Mouse (Mus musculus) testis, adult 2 months (tissue): ENCODE measurements around the gene Naa60. TPM values are rescaled to one million over a fixed set of nuclear protein-coding genes. Genes with fewer than 3 reads are reported as not detected.
"Not testable (repeated sequence)": the region's sequence is repeated elsewhere in the genome, so short reads cannot be mapped to it uniquely, and the experiment has no call there.

Experiments used
- H3K27ac ChIP-seq: fragments of 200-500 bp; 2 replicates; pipeline ENCODE4 v1.5.1; 2012; ENCODE audit warnings: low read depth, low read length; ENCODE audit not compliant: control insufficient read depth, insufficient read depth
- H3K27me3 ChIP-seq: fragments of 200-500 bp; 2 replicates; pipeline ENCODE4 v1.6.1; 2012; ENCODE audit warnings: mild to moderate bottlenecking, low read length, moderate library complexity; ENCODE audit not compliant: control insufficient read depth, insufficient read depth
- H3K36me3 ChIP-seq: fragments of 200-500 bp; 2 replicates; pipeline ENCODE4 v1.6.1; 2012; ENCODE audit warnings: mild to moderate bottlenecking, low read length; ENCODE audit not compliant: control insufficient read depth, insufficient read depth
- H3K4me1 ChIP-seq: fragments of 200-500 bp; 2 replicates; pipeline ENCODE4 v1.6.1; 2012; ENCODE audit warnings: low read length; ENCODE audit not compliant: control insufficient read depth, insufficient read depth
- H3K4me3 ChIP-seq: fragments of 200-500 bp; 2 replicates; pipeline ENCODE4 v1.5.1; 2012; ENCODE audit warnings: low read depth, mild to moderate bottlenecking, low read length, moderate library complexity, mixed read lengths; ENCODE audit not compliant: control insufficient read depth
- CTCF ChIP-seq: fragments of 200-500 bp; IDR thresholded peaks from 2 replicates; pipeline ENCODE4 v1.5.1; 2012; ENCODE audit warnings: low read depth, mild to moderate bottlenecking, inconsistent platforms, low read length, moderate library complexity; ENCODE audit not compliant: control insufficient read depth, insufficient read depth, insufficient replicate concordance
- POLR2A ChIP-seq: fragments of 200-500 bp; IDR thresholded peaks from 2 replicates; pipeline ENCODE4 v1.6.1; 2012; ENCODE audit warnings: low read depth, mild to moderate bottlenecking, inconsistent platforms, low read length, moderate library complexity; ENCODE audit not compliant: control insufficient read depth
- polyA plus RNA-seq: library from polyadenylated mRNA; depleted of rRNA; stranded (reverse); fragments of >200 nt; gene quantifications from 2 replicates; pipeline ENCODE4 v1.2.3, GENCODE M21; 2012

Gene Naa60
- polyA plus RNA-seq, 1 experiment = 130 TPM

GRCm38 (mm10) chr16:3843796-3844195 lies 28.4 kb upstream of the Naa60 start:
- H3K4me1 ChIP-seq = peaks cover 5% of the 10 kb centered on the region

GRCm38 (mm10) chr16:3846711-3847518 lies 25.3 kb upstream of the Naa60 start, which contains the start of gene Zfp174:
Zfp174 (plus strand) TSS chr16:3847268.
- H3K27ac ChIP-seq = peak within 1 kb of the TSS; percentile 71

More at GRCm38 (mm10) chr16:3843796-3844195, 28.4 kb upstream of the Naa60 start:
- H3K27ac ChIP-seq = no peak overlapping the region
- TF ChIP-seq POLR2A (no peak), CTCF (no peak)
- H3K36me3 ChIP-seq = no peaks in the 10 kb centered on the region
- no peak overlapping the region for H3K4me3 ChIP-seq
- no peaks in the 10 kb centered on the region for H3K27me3 ChIP-seq

GRCm38 (mm10) chr16:3847871-3848270 lies 24.3 kb upstream of the Naa60 start:
- peaks cover 4% of the 10 kb centered on the region for H3K4me1 ChIP-seq
- H3K36me3 ChIP-seq = no peaks in the 10 kb centered on the region; the same call in 1 of the 2 replicates
- peak overlapping the region; percentile 2; the same call in 1 of the 2 replicates for H3K4me3 ChIP-seq
- H3K27me3 ChIP-seq = no peaks in the 10 kb centered on the region
- TF ChIP-seq POLR2A (no peak), CTCF (no peak)
- H3K27ac ChIP-seq = no peak overlapping the region

More at GRCm38 (mm10) chr16:3846711-3847518, 25.3 kb upstream of the Naa60 start, which contains the start of gene Zfp174:
- peaks cover 5% of the 10 kb centered on the region for H3K4me1 ChIP-seq
- H3K36me3 ChIP-seq = no peaks in the 10 kb centered on the region; the same call in 1 of the 2 replicates
- H3K4me3 ChIP-seq = peak within 1 kb of the TSS; percentile 95
- TF ChIP-seq POLR2A = peak; percentile 80
- no peak for TF ChIP-seq CTCF
- H3K27me3 ChIP-seq = no peaks in the 10 kb centered on the region

GRCm38 (mm10) chr16:3848416-3848815 lies 23.8 kb upstream of the Naa60 start:
- Histone ChIP-seq H3K27ac (no peak overlapping the region), H3K4me1 (peaks cover 3% of the 10 kb centered on the region), H3K4me3 (no peak overlapping the region), H3K36me3 (no peaks in the 10 kb centered on the region; the same call in 1 of the 2 replicates), H3K27me3 (no peaks in the 10 kb centered on the region)
- TF ChIP-seq CTCF (no peak), POLR2A (no peak)

GRCm38 (mm10) chr16:3851301-3851700 lies 20.9 kb upstream of the Naa60 start:
- not testable (repeated sequence) for H3K27ac ChIP-seq, H3K4me1 ChIP-seq, H3K4me3 ChIP-seq, H3K36me3 ChIP-seq, H3K27me3 ChIP-seq

GRCm38 (mm10) chr16:3852586-3852985 lies 19.6 kb upstream of the Naa60 start:
- no peak overlapping the region for H3K4me3 ChIP-seq
- no peaks in the 10 kb centered on the region for H3K27me3 ChIP-seq
- H3K4me1 ChIP-seq = no peaks in the 10 kb centered on the region; the same call in 1 of the 2 replicates
- H3K27ac ChIP-seq = no peak overlapping the region
- TF ChIP-seq CTCF (no peak), POLR2A (no peak)
- H3K36me3 ChIP-seq = no peaks in the 10 kb centered on the region; the same call in 1 of the 2 replicates

- Histone ChIP-seq H3K36me3 (no peaks in the 10 kb centered on the region; the same call in 1 of the 2 replicates), H3K4me3 (no peak overlapping the region), H3K4me1 (no peaks in the 10 kb centered on the region), H3K27me3 (no peaks in the 10 kb centered on the region), H3K27ac (no peak overlapping the region)
- TF ChIP-seq CTCF = no peak
- no peak for TF ChIP-seq POLR2A
These were observed 17.6 kb upstream of the Naa60 start for GRCm38 (mm10) chr16:3854437-3855182.
